Mouse (Mus musculus) G1E (cell line): Measurements from ENCODE around the gene Slc35e3. TPM values are rescaled to one million over a fixed set of nuclear protein-coding genes. Genes with fewer than 3 reads are reported as not detected.

Experiments
- ATAC-seq: 2 replicates; pipeline ENCODE4 v1.8.0; 2016; ENCODE audit warnings: mild to moderate bottlenecking; ENCODE audit not compliant: insufficient number of reproducible peaks, poor library complexity, low FRiP score, severe bottlenecking; ENCODE audit errors: extremely low read depth
- DNase-seq: peaks from one replicate; pipeline ENCODE4 v3.0.0; 2012; ENCODE audit warnings: low spot score
- H3K27me3 ChIP-seq: 2 replicates; pipeline ENCODE4 v1.6.1; 2012; ENCODE audit warnings: mild to moderate bottlenecking, low read length, inconsistent platforms; ENCODE audit not compliant: insufficient read depth
- H3K36me3 ChIP-seq: replicated peaks from 2 replicates; pipeline ENCODE3; 2012; ENCODE audit warnings: mild to moderate bottlenecking, inconsistent platforms
- H3K4me1 ChIP-seq: 2 replicates; pipeline ENCODE4 v1.6.1; 2012; ENCODE audit warnings: low read depth, low read length, inconsistent platforms, mixed read lengths; ENCODE audit not compliant: insufficient read depth
- H3K4me3 ChIP-seq: 2 replicates; pipeline ENCODE4 v1.5.1; 2012; ENCODE audit warnings: low read depth, mild to moderate bottlenecking, inconsistent platforms, low read length, moderate library complexity, mixed read lengths
- H3K9me3 ChIP-seq: replicated peaks from 2 replicates; pipeline ENCODE4 v1.6.1; 2012; ENCODE audit warnings: inconsistent platforms
- CTCF ChIP-seq: IDR thresholded peaks from 2 replicates; pipeline ENCODE4 v1.5.1; 2012; ENCODE audit warnings: low read depth, low read length, inconsistent platforms, mixed read lengths
- GATA1 ChIP-seq: IDR thresholded peaks from 2 replicates; pipeline ENCODE4 v1.6.1; 2012; ENCODE audit warnings: borderline replicate concordance, low read length, inconsistent platforms, mixed read lengths
- GATA2 ChIP-seq: IDR thresholded peaks from 2 replicates; pipeline ENCODE4 v1.6.1; 2012; ENCODE audit warnings: low read depth, low read length, inconsistent platforms, borderline replicate concordance
- POLR2AphosphoS5 ChIP-seq: IDR thresholded peaks from 2 replicates; pipeline ENCODE4 v1.6.1; 2012; ENCODE audit warnings: low read depth, low read length, inconsistent platforms; ENCODE audit not compliant: insufficient replicate concordance
- TAL1 ChIP-seq: conservative IDR thresholded peaks from 2 replicates; pipeline ENCODE4 v1.6.1; 2012; ENCODE audit warnings: low read depth, low read length, inconsistent platforms, mixed read lengths
- polyA plus RNA-seq: library from polyadenylated mRNA; stranded (reverse); fragments of >175 nt; gene quantifications from 2 replicates; pipeline ENCODE4 v1.2.3, GENCODE M21; 2012
- total RNA-seq, 2 experiments: library from RNA; stranded (forward) in 1 of 2; stranded (reverse) in 1 of 2; fragments of 200-1000 nt in 1 of 2; fragments of >200 nt in 1 of 2; fragmentation: Nextera tagmentation in 1 of 2; gene quantifications; 2 replicates each; pipeline ENCODE4 v1.2.3; 2014 to 2017

Gene Slc35e3
- total and polyA plus RNA-seq, 3 experiments, result 1.5 to 10.9 (median 3.5) TPM

- no peak overlapping the region for H3K4me3 ChIP-seq
- ATAC-seq (no peak), DNase-seq (no peak)
- no peaks in the 10 kb centered on the region for H3K9me3 ChIP-seq
- peaks cover 2% of the 10 kb centered on the region; the same call in 1 of the 2 replicates for H3K4me1 ChIP-seq
- TF ChIP-seq TAL1, result no peak
- TF ChIP-seq GATA2, result no peak
- no peak for TF ChIP-seq CTCF
- no peak for TF ChIP-seq POLR2AphosphoS5
- no peak for TF ChIP-seq GATA1
- peaks cover 96% of the 10 kb centered on the region for H3K36me3 ChIP-seq
- H3K27me3 ChIP-seq, result no peaks in the 10 kb centered on the region
Observed at GRCm38 (mm10) chr10:117762966-117763365, 16.8 kb upstream of the Slc35e3 start.

- peaks cover 97% of the 10 kb centered on the region for H3K36me3 ChIP-seq
- ATAC-seq (no peak), DNase-seq (no peak)
- peaks cover 2% of the 10 kb centered on the region; the same call in 1 of the 2 replicates for H3K4me1 ChIP-seq
- H3K27me3 ChIP-seq, result no peaks in the 10 kb centered on the region
- H3K9me3 ChIP-seq, result no peaks in the 10 kb centered on the region
- TF ChIP-seq POLR2AphosphoS5, result no peak
- TF ChIP-seq TAL1, result no peak
- no peak for TF ChIP-seq GATA1
- H3K4me3 ChIP-seq, result no peak overlapping the region
Observed at GRCm38 (mm10) chr10:117762281-117762830, 16.2 kb upstream of the Slc35e3 start.

GRCm38 (mm10) chr10:117761551-117761950 lies 15.4 kb upstream of the Slc35e3 start:
- ATAC-seq, result no peak
- Histone ChIP-seq H3K36me3 (peaks cover 98% of the 10 kb centered on the region), H3K4me1 (peaks cover 2% of the 10 kb centered on the region; the same call in 1 of the 2 replicates), H3K4me3 (no peak overlapping the region), H3K9me3 (no peaks in the 10 kb centered on the region), H3K27me3 (no peaks in the 10 kb centered on the region)
- no peak for DNase-seq
- TF ChIP-seq GATA1 (no peak), POLR2AphosphoS5 (no peak), GATA2 (no peak), CTCF (no peak), TAL1 (no peak)

GRCm38 (mm10) chr10:117760831-117761335 lies 14.7 kb upstream of the Slc35e3 start:
- ATAC-seq (no peak), DNase-seq (no peak)
- TF ChIP-seq CTCF (no peak), GATA2 (no peak), TAL1 (no peak), GATA1 (no peak), POLR2AphosphoS5 (no peak)
- Histone ChIP-seq H3K36me3 (peaks cover 98% of the 10 kb centered on the region), H3K9me3 (no peaks in the 10 kb centered on the region), H3K4me3 (no peak overlapping the region), H3K27me3 (no peaks in the 10 kb centered on the region), H3K4me1 (peaks cover 2% of the 10 kb centered on the region; the same call in 1 of the 2 replicates)

- ATAC-seq (no peak), DNase-seq (no peak)
- Histone ChIP-seq H3K27me3 (no peaks in the 10 kb centered on the region), H3K36me3 (peaks cover 98% of the 10 kb centered on the region), H3K4me1 (peaks cover 10% of the 10 kb centered on the region; the same call in 1 of the 2 replicates), H3K9me3 (no peaks in the 10 kb centered on the region), H3K4me3 (no peak overlapping the region)
- TF ChIP-seq CTCF, result no peak
- TF ChIP-seq GATA2, result no peak
- TF ChIP-seq GATA1, result no peak
- TF ChIP-seq POLR2AphosphoS5, result no peak
- TF ChIP-seq TAL1, result no peak
Observed at GRCm38 (mm10) chr10:117759844-117760630, 13.9 kb upstream of the Slc35e3 start.
